Mouse (Mus musculus): ENCODE measurements around the gene Rundc3a. TPM values are rescaled to one million over a fixed set of nuclear protein-coding genes. Genes with fewer than 3 reads are reported as not detected.

Gene Rundc3a
- 1.3 TPM in 2 replicates for polyA plus RNA-seq (2014; fragmentation: Nextera tagmentation; extraction: Ambion mirVana)

GRCm38 (mm10) chr11:102393238-102393634 lies at the start of gene Rundc3a:
Gene Rundc3a, plus strand, starts transcription at chr11:102393403.
- H3K9me3 ChIP-seq (replicated peaks; ENCODE audit: control insufficient read depth, low read length): no peaks in the 10 kb centered on the region
- no peaks in the 10 kb centered on the region for H3K36me3 ChIP-seq (ENCODE audit: control insufficient read depth, insufficient read depth, low read length)
- peak within 1 kb of the TSS; percentile 43 for H3K4me3 ChIP-seq (ENCODE audit: low read depth, low read length)
- no peak within 1 kb of the TSS for H3K9ac ChIP-seq (ENCODE audit: low read depth, low read length)
- H3K4me1 ChIP-seq (ENCODE audit: control insufficient read depth, insufficient read depth, low read length): peaks cover 12% of the 10 kb centered on the region
- WGBS (ENCODE audit: insufficient replicate concordance): under 1% methylated on average over 32 of the region's 34 CpGs
- ATAC-seq (replicated peaks; ENCODE audit: insufficient number of reproducible peaks, low FRiP score, low TSS enrichment): peak; percentile 73
- peaks cover 31% of the 10 kb centered on the region for H3K27me3 ChIP-seq (ENCODE audit: control insufficient read depth, insufficient read depth, low read length)
- H3K27ac ChIP-seq (ENCODE audit: low read depth, low read length): no peak within 1 kb of the TSS
- H3K4me2 ChIP-seq: peak within 1 kb of the TSS; percentile 96

GRCm38 (mm10) chr11:102344458-102344857 lies 48.7 kb upstream of the Rundc3a start:
- no peak for ATAC-seq (replicated peaks; ENCODE audit: insufficient number of reproducible peaks, low FRiP score, low TSS enrichment)
- no peaks in the 10 kb centered on the region for H3K4me1 ChIP-seq (ENCODE audit: control insufficient read depth, insufficient read depth, low read length)
- H3K27me3 ChIP-seq (ENCODE audit: control insufficient read depth, insufficient read depth, low read length): no peaks in the 10 kb centered on the region
- WGBS (ENCODE audit: insufficient replicate concordance): 81% methylated on average over 3 of the region's 3 CpGs
- H3K9me3 ChIP-seq (replicated peaks; ENCODE audit: control insufficient read depth, low read length): no peaks in the 10 kb centered on the region
- H3K4me3 ChIP-seq (ENCODE audit: low read depth, low read length): no peak overlapping the region
- no peak overlapping the region for H3K9ac ChIP-seq (ENCODE audit: low read depth, low read length)
- no peak overlapping the region for H3K27ac ChIP-seq (ENCODE audit: low read depth, low read length)
- H3K36me3 ChIP-seq (ENCODE audit: control insufficient read depth, insufficient read depth, low read length): no peaks in the 10 kb centered on the region
- H3K4me2 ChIP-seq: no peak overlapping the region

GRCm38 (mm10) chr11:102346926-102347325 lies 46.3 kb upstream of the Rundc3a start:
- WGBS (ENCODE audit: insufficient replicate concordance): 66% methylated on average over 5 of the region's 5 CpGs
- Histone ChIP-seq H3K9me3 (replicated peaks; ENCODE audit: control insufficient read depth, low read length) (no peaks in the 10 kb centered on the region), H3K36me3 (ENCODE audit: control insufficient read depth, insufficient read depth, low read length) (no peaks in the 10 kb centered on the region), H3K27ac (ENCODE audit: low read depth, low read length) (no peak overlapping the region), H3K27me3 (ENCODE audit: control insufficient read depth, insufficient read depth, low read length) (no peaks in the 10 kb centered on the region; the same call in 1 of the 2 replicates), H3K4me2 (no peak overlapping the region), H3K4me1 (ENCODE audit: control insufficient read depth, insufficient read depth, low read length) (no peaks in the 10 kb centered on the region), H3K4me3 (ENCODE audit: low read depth, low read length) (no peak overlapping the region), H3K9ac (ENCODE audit: low read depth, low read length) (no peak overlapping the region)
- ATAC-seq (replicated peaks; ENCODE audit: insufficient number of reproducible peaks, low FRiP score, low TSS enrichment): no peak

- ATAC-seq (replicated peaks; ENCODE audit: insufficient number of reproducible peaks, low FRiP score, low TSS enrichment): no peak
- H3K27me3 ChIP-seq (ENCODE audit: control insufficient read depth, insufficient read depth, low read length): no peaks in the 10 kb centered on the region; the same call in 1 of the 2 replicates
- no peak overlapping the region for H3K9ac ChIP-seq (ENCODE audit: low read depth, low read length)
- no peaks in the 10 kb centered on the region for H3K9me3 ChIP-seq (replicated peaks; ENCODE audit: control insufficient read depth, low read length)
- H3K4me3 ChIP-seq (ENCODE audit: low read depth, low read length): no peak overlapping the region
- no peaks in the 10 kb centered on the region for H3K36me3 ChIP-seq (ENCODE audit: control insufficient read depth, insufficient read depth, low read length)
- no peak overlapping the region for H3K4me2 ChIP-seq
- WGBS (ENCODE audit: insufficient replicate concordance): 65% methylated on average over 5 of the region's 5 CpGs
- no peak overlapping the region for H3K27ac ChIP-seq (ENCODE audit: low read depth, low read length)
- H3K4me1 ChIP-seq (ENCODE audit: control insufficient read depth, insufficient read depth, low read length): no peaks in the 10 kb centered on the region
Measured at GRCm38 (mm10) chr11:102347683-102348082, 45.5 kb upstream of the Rundc3a start.

GRCm38 (mm10) chr11:102348101-102348585 lies 45.1 kb upstream of the Rundc3a start:
- peak; percentile 37; the same call in 1 of the 2 replicates for ATAC-seq (replicated peaks; ENCODE audit: insufficient number of reproducible peaks, low FRiP score, low TSS enrichment)
- Histone ChIP-seq H3K9me3 (replicated peaks; ENCODE audit: control insufficient read depth, low read length) (no peaks in the 10 kb centered on the region), H3K27me3 (ENCODE audit: control insufficient read depth, insufficient read depth, low read length) (no peaks in the 10 kb centered on the region; the same call in 1 of the 2 replicates), H3K4me1 (ENCODE audit: control insufficient read depth, insufficient read depth, low read length) (no peaks in the 10 kb centered on the region), H3K36me3 (ENCODE audit: control insufficient read depth, insufficient read depth, low read length) (no peaks in the 10 kb centered on the region), H3K4me3 (ENCODE audit: low read depth, low read length) (no peak overlapping the region), H3K27ac (ENCODE audit: low read depth, low read length) (no peak overlapping the region), H3K4me2 (no peak overlapping the region), H3K9ac (ENCODE audit: low read depth, low read length) (no peak overlapping the region)
- WGBS (ENCODE audit: insufficient replicate concordance): 80% methylated on average over 7 of the region's 7 CpGs

GRCm38 (mm10) chr11:102348771-102349170 lies 44.4 kb upstream of the Rundc3a start:
- H3K4me2 ChIP-seq: no peak overlapping the region
- no peak overlapping the region for H3K4me3 ChIP-seq (ENCODE audit: low read depth, low read length)
- WGBS (ENCODE audit: insufficient replicate concordance): 79% methylated on average over 11 of the region's 11 CpGs
- H3K9me3 ChIP-seq (replicated peaks; ENCODE audit: control insufficient read depth, low read length): no peaks in the 10 kb centered on the region
- H3K27ac ChIP-seq (ENCODE audit: low read depth, low read length): no peak overlapping the region
- H3K4me1 ChIP-seq (ENCODE audit: control insufficient read depth, insufficient read depth, low read length): no peaks in the 10 kb centered on the region
- no peak overlapping the region for H3K9ac ChIP-seq (ENCODE audit: low read depth, low read length)
- no peaks in the 10 kb centered on the region for H3K36me3 ChIP-seq (ENCODE audit: control insufficient read depth, insufficient read depth, low read length)
- peaks cover 2% of the 10 kb centered on the region for H3K27me3 ChIP-seq (ENCODE audit: control insufficient read depth, insufficient read depth, low read length)
- no peak for ATAC-seq (replicated peaks; ENCODE audit: insufficient number of reproducible peaks, low FRiP score, low TSS enrichment)

GRCm38 (mm10) chr11:102349189-102349954 lies 43.8 kb upstream of the Rundc3a start:
- Histone ChIP-seq H3K4me2 (no peak overlapping the region), H3K27me3 (ENCODE audit: control insufficient read depth, insufficient read depth, low read length) (peaks cover 2% of the 10 kb centered on the region), H3K36me3 (ENCODE audit: control insufficient read depth, insufficient read depth, low read length) (no peaks in the 10 kb centered on the region), H3K9me3 (replicated peaks; ENCODE audit: control insufficient read depth, low read length) (no peaks in the 10 kb centered on the region), H3K9ac (ENCODE audit: low read depth, low read length) (no peak overlapping the region), H3K4me1 (ENCODE audit: control insufficient read depth, insufficient read depth, low read length) (no peaks in the 10 kb centered on the region), H3K27ac (ENCODE audit: low read depth, low read length) (no peak overlapping the region), H3K4me3 (ENCODE audit: low read depth, low read length) (no peak overlapping the region)
- ATAC-seq (replicated peaks; ENCODE audit: insufficient number of reproducible peaks, low FRiP score, low TSS enrichment): no peak
- WGBS (ENCODE audit: insufficient replicate concordance): 85% methylated on average over 3 of the region's 3 CpGs

- H3K27ac ChIP-seq (ENCODE audit: low read depth, low read length): no peak overlapping the region
- H3K4me1 ChIP-seq (ENCODE audit: control insufficient read depth, insufficient read depth, low read length): no peaks in the 10 kb centered on the region
- no peak overlapping the region for H3K4me2 ChIP-seq
- no peak for ATAC-seq (replicated peaks; ENCODE audit: insufficient number of reproducible peaks, low FRiP score, low TSS enrichment)
- H3K9me3 ChIP-seq (replicated peaks; ENCODE audit: control insufficient read depth, low read length): no peaks in the 10 kb centered on the region
- WGBS (ENCODE audit: insufficient replicate concordance): 79% methylated on average over 4 of the region's 4 CpGs
- no peak overlapping the region for H3K9ac ChIP-seq (ENCODE audit: low read depth, low read length)
- H3K4me3 ChIP-seq (ENCODE audit: low read depth, low read length): no peak overlapping the region
- no peaks in the 10 kb centered on the region for H3K36me3 ChIP-seq (ENCODE audit: control insufficient read depth, insufficient read depth, low read length)
- H3K27me3 ChIP-seq (ENCODE audit: control insufficient read depth, insufficient read depth, low read length): peaks cover 2% of the 10 kb centered on the region
Measured at GRCm38 (mm10) chr11:102350416-102350815, 42.8 kb upstream of the Rundc3a start.

All from heart, embryonic 11.5 days (tissue).